Mouse (Mus musculus) neural tube, embryonic 15.5 days (tissue): ENCODE measurements around the gene Rnf187. TPM values are rescaled to one million over a fixed set of nuclear protein-coding genes. Genes with fewer than 3 reads are reported as not detected.
A peak's percentile ranks its signal among the peaks of the same experiment; 100 is the strongest.

Experiments
- ATAC-seq: fragments of 200-750 bp; cut with Nextera tagmentation; 2 replicates; pipeline ENCODE4 v1.8.0; 2017; ENCODE audit warnings: mild to moderate bottlenecking, moderate TSS enrichment, moderate library complexity; ENCODE audit not compliant: low FRiP score
- H3K27ac ChIP-seq: fragments of 300-500 bp; sonication (generic); replicated peaks from 2 replicates; pipeline ENCODE4 v1.5.1; 2015; ENCODE audit warnings: mild to moderate bottlenecking, inconsistent platforms
- H3K27me3 ChIP-seq: fragments of 300-500 bp; sonication (generic); replicated peaks from 2 replicates; pipeline ENCODE4 v1.6.1; 2015; ENCODE audit warnings: inconsistent platforms
- H3K36me3 ChIP-seq: fragments of 300-500 bp; sonication (generic); 2 replicates; pipeline ENCODE4 v1.6.1; 2015; ENCODE audit warnings: inconsistent platforms
- H3K4me1 ChIP-seq: fragments of 300-500 bp; sonication (generic); 2 replicates; pipeline ENCODE4 v1.6.1; 2015; ENCODE audit warnings: inconsistent platforms
- H3K4me2 ChIP-seq: fragments of 300-500 bp; sonication (generic); 2 replicates; pipeline ENCODE4 v1.6.1; 2015; ENCODE audit warnings: inconsistent platforms, mild to moderate bottlenecking, moderate library complexity
- H3K4me3 ChIP-seq: fragments of 300-500 bp; sonication (generic); replicated peaks from 2 replicates; pipeline ENCODE4 v1.5.1; 2015; ENCODE audit warnings: mild to moderate bottlenecking, inconsistent platforms
- H3K9ac ChIP-seq: fragments of 300-500 bp; sonication (generic); replicated peaks from 2 replicates; pipeline ENCODE4 v1.6.1; 2015; ENCODE audit warnings: mild to moderate bottlenecking, inconsistent platforms
- H3K9me3 ChIP-seq: fragments of 300-500 bp; sonication (generic); replicated peaks from 2 replicates; pipeline ENCODE4 v1.6.1; 2016; ENCODE audit warnings: inconsistent platforms
- WGBS: fragments of 180-500 bp; shearing (Covaris S2); methylation state at CpG from one replicate; pipeline ENCODE4 v1.1.7; 2015; ENCODE audit warnings: mixed read lengths; 5-methylcytosine and 5-hydroxymethylcytosine counted together
- polyA plus RNA-seq: library from polyadenylated mRNA; unstranded; fragments of >200 nt; fragmentation: Nextera tagmentation; extraction: Ambion mirVana; gene quantifications from 2 replicates; pipeline ENCODE4 v1.2.1, GENCODE M21; 2015

Rnf187 gene
- polyA plus RNA-seq, 1 experiment from 2014 or later: 636 TPM

DNA sequence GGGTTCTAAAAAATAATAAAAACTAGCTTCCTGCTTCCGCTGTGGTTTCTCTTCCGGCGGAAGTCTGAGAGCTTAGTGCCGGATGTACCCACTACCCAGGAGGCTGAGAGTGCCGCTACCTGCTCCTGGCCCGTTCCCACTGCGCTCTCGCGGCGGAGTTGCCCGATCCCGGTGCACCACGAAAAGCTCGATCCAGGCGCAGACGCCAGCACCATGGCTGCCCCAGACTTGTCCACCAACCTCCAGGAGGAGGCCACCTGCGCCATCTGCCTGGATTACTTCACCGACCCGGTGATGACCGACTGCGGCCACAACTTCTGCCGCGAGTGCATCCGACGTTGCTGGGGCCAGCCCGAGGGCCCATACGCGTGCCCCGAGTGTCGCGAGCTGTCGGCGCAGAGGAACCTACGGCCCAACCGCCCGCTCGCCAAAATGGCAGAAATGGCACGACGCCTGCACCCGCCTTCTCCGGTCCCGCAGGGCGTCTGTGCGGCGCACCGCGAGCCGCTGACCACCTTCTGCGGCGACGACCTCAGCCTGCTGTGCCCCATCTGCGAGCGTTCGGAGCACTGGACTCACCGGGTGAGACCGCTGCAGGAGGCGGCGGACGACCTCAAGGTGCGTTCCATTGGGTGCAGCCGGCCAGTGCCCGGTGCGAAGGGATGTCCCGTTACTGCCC lies 39.5 kb upstream of the Rnf187 start, which contains the start of gene Trim11:
Trim11 (plus strand) TSS at position 67 of the 679 bp plus-strand sequence.
- Histone ChIP-seq H3K9ac (peak within 1 kb of the TSS; percentile 74), H3K4me2 (peak within 1 kb of the TSS; percentile 100), H3K27me3 (no peaks in the 10 kb centered on the region), H3K4me1 (peaks cover 59% of the 10 kb centered on the region), H3K27ac (peak within 1 kb of the TSS; percentile 83), H3K4me3 (peak within 1 kb of the TSS; percentile 81), H3K9me3 (no peaks in the 10 kb centered on the region), H3K36me3 (peaks cover 19% of the 10 kb centered on the region)
- peak; percentile 79 for ATAC-seq
- under 1% methylated on average over 64 of the region's 64 CpGs for WGBS

DNA sequence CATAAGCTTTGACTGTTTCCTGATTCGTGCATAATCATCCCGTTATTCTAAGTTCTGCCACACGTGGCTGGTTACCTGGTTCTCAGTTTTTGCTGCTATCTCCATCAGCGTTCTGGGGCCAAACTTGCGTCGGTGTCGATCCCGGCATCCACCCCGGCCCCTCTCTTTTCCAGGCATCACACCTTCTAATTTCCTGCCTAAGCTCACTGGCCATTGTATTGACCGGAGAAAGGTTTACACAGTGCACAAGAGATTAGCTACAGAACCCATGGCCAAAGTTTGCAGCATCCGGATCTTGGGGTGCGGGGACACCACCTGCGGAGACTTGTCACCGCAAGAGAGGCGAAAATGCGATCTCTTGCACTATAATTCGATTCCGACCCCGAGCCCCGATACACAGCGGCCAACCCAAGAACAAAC lies 38.9 kb upstream of the Rnf187 start:
- peak overlapping the region; percentile 81 for H3K4me3 ChIP-seq
- H3K4me1 ChIP-seq: peaks cover 59% of the 10 kb centered on the region
- no peaks in the 10 kb centered on the region for H3K27me3 ChIP-seq
- peaks cover 14% of the 10 kb centered on the region for H3K36me3 ChIP-seq
- H3K9me3 ChIP-seq: no peaks in the 10 kb centered on the region
- peak overlapping the region; percentile 100 for H3K4me2 ChIP-seq
- H3K27ac ChIP-seq: peak overlapping the region; percentile 83
- peak; percentile 5; the same call in 1 of the 2 replicates for ATAC-seq
- under 1% methylated on average over 21 of the region's 21 CpGs for WGBS
- peak overlapping the region; percentile 74 for H3K9ac ChIP-seq

- H3K4me1 ChIP-seq: peaks cover 56% of the 10 kb centered on the region
- H3K9me3 ChIP-seq: no peaks in the 10 kb centered on the region
- peaks cover 10% of the 10 kb centered on the region for H3K36me3 ChIP-seq
- H3K4me2 ChIP-seq: peak overlapping the region; percentile 100
- peak overlapping the region; percentile 81 for H3K4me3 ChIP-seq
- peak overlapping the region; percentile 83 for H3K27ac ChIP-seq
- WGBS: under 1% methylated on average over 29 of the region's 29 CpGs
- H3K9ac ChIP-seq: peak overlapping the region; percentile 74
- H3K27me3 ChIP-seq: no peaks in the 10 kb centered on the region
- ATAC-seq: no peak
Observed at GRCm38 (mm10) chr11:58977150-58977549, 38.4 kb upstream of the Rnf187 start.

DNA sequence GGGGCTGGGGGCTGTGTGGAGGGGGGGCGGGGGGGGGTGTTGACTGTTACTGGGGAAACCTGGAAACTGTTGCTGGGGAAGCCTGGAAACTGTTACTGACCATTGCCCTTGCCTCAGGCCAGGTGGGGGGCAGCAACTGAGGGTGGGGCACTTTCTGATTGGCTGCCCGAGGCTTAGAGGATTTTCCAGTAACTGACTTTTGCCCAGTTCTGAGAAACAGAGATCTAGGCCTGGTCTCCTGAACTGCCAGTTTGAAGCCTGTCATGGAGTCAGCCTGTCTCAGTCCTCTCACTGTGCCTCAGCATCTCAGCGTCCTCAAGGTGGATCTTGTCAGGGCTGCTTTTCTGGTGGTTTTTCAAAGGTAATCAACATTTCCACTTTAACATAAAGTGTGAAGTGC lies 35.7 kb upstream of the Rnf187 start:
- Histone ChIP-seq H3K4me1 (peaks cover 29% of the 10 kb centered on the region), H3K36me3 (peaks cover 15% of the 10 kb centered on the region; the same call in 1 of the 2 replicates), H3K27me3 (no peaks in the 10 kb centered on the region), H3K27ac (no peak overlapping the region), H3K4me3 (no peak overlapping the region), H3K9me3 (no peaks in the 10 kb centered on the region), H3K4me2 (no peak overlapping the region), H3K9ac (no peak overlapping the region)
- no peak for ATAC-seq
- WGBS: 93% methylated on average over 3 of the region's 3 CpGs

- no peaks in the 10 kb centered on the region for H3K27me3 ChIP-seq
- H3K9me3 ChIP-seq: no peaks in the 10 kb centered on the region
- ATAC-seq: no peak
- H3K4me1 ChIP-seq: peaks cover 16% of the 10 kb centered on the region
- 97% methylated on average over 3 of the region's 3 CpGs for WGBS
- H3K36me3 ChIP-seq: peaks cover 15% of the 10 kb centered on the region; the same call in 1 of the 2 replicates
- no peak overlapping the region for H3K4me3 ChIP-seq
- H3K27ac ChIP-seq: no peak overlapping the region
- no peak overlapping the region for H3K4me2 ChIP-seq
- no peak overlapping the region for H3K9ac ChIP-seq
Observed at GRCm38 (mm10) chr11:58971796-58972195, 33.1 kb upstream of the Rnf187 start.

GRCm38 (mm10) chr11:58970831-58971530 lies 32.3 kb upstream of the Rnf187 start:
- no peaks in the 10 kb centered on the region for H3K9me3 ChIP-seq
- WGBS: 93% methylated on average over 21 of the region's 21 CpGs
- H3K36me3 ChIP-seq: peaks cover 15% of the 10 kb centered on the region; the same call in 1 of the 2 replicates
- no peak for ATAC-seq
- no peak overlapping the region for H3K4me3 ChIP-seq
- peaks cover 12% of the 10 kb centered on the region for H3K4me1 ChIP-seq
- no peaks in the 10 kb centered on the region for H3K27me3 ChIP-seq
- no peak overlapping the region for H3K9ac ChIP-seq
- H3K27ac ChIP-seq: no peak overlapping the region
- no peak overlapping the region for H3K4me2 ChIP-seq

DNA sequence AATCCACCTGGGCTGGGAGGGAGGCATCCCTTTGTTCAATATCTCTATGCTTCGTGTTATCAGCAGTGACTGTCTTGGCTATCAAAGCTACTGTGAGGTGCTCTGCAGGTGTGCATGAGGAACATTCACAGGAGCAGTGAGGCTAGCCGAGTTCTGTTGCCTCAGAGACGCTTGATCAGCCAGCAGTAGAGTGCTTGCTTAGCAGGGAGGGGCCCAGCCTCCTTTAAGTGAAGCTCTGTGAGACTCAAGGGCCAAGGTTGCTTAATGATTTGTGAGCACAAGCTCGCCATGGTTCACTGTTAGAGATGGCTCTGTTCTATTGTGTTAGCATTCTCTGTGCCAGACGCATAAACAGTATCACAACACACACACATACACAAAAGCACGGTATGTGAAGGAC lies 30.9 kb upstream of the Rnf187 start:
- Histone ChIP-seq H3K36me3 (peaks cover 13% of the 10 kb centered on the region; the same call in 1 of the 2 replicates), H3K9me3 (no peaks in the 10 kb centered on the region), H3K4me1 (peaks cover 8% of the 10 kb centered on the region), H3K9ac (no peak overlapping the region), H3K27ac (no peak overlapping the region), H3K4me2 (no peak overlapping the region), H3K4me3 (no peak overlapping the region), H3K27me3 (no peaks in the 10 kb centered on the region)
- no peak for ATAC-seq
- 82% methylated on average over 6 of the region's 6 CpGs for WGBS

DNA sequence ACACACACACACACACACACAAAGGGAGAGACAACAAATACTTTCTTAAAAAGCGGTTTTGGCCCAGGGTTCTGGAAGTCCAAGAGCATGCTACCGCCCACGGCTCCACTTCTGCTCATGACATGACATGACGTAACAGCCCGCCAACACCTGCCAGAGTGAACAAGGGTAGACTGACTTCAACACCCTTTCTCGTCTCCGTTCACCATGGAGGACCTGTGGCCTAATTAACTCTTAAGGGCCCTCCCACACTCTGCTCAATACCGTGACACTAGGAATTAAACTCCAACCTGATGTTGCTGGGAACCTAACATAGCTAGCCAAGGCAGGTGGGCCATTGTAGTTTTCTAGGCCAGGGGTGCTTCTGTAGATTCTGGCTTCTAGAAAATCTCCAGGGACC lies 30.3 kb upstream of the Rnf187 start:
- Histone ChIP-seq H3K9ac (no peak overlapping the region), H3K4me3 (no peak overlapping the region), H3K4me2 (no peak overlapping the region), H3K27ac (no peak overlapping the region), H3K4me1 (peaks cover 5% of the 10 kb centered on the region; the same call in 1 of the 2 replicates), H3K36me3 (peaks cover 9% of the 10 kb centered on the region; the same call in 1 of the 2 replicates), H3K9me3 (no peaks in the 10 kb centered on the region), H3K27me3 (no peaks in the 10 kb centered on the region)
- ATAC-seq: no peak
- 87% methylated on average over 8 of the region's 8 CpGs for WGBS

- Histone ChIP-seq H3K4me1 (peaks cover 7% of the 10 kb centered on the region), H3K4me3 (no peak overlapping the region), H3K9ac (no peak overlapping the region), H3K36me3 (peaks cover 9% of the 10 kb centered on the region; the same call in 1 of the 2 replicates), H3K9me3 (no peaks in the 10 kb centered on the region), H3K27ac (no peak overlapping the region), H3K4me2 (no peak overlapping the region), H3K27me3 (no peaks in the 10 kb centered on the region)
- 94% methylated on average over 7 of the region's 7 CpGs for WGBS
- no peak for ATAC-seq
Observed at GRCm38 (mm10) chr11:58968551-58968950, 29.8 kb upstream of the Rnf187 start.

DNA sequence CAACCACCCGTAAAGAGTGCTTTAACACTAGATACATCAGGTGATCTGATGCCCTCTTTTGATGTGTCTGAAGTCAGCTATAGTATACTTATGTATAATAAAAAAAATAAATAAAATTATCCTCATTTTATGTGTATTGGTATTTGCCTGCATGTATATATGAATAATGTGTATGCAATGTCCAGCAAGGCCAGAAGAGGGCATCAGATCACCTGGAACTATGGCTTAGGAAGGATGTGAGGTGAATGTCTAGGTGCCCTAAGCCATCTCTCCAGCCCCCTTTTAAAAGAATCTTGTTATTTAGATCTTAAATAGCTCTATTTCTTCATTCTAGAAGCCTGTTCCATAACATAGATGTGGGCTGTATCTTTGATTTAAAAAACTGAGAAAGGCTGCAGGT lies 28.6 kb upstream of the Rnf187 start:
- WGBS: 100% methylated on average over 1 of the region's 1 CpGs
- H3K36me3 ChIP-seq: peaks cover 9% of the 10 kb centered on the region; the same call in 1 of the 2 replicates
- H3K9me3 ChIP-seq: no peaks in the 10 kb centered on the region
- no peak overlapping the region for H3K4me2 ChIP-seq
- H3K27ac ChIP-seq: no peak overlapping the region
- no peak overlapping the region for H3K4me3 ChIP-seq
- H3K4me1 ChIP-seq: peaks cover 11% of the 10 kb centered on the region
- no peak for ATAC-seq
- no peaks in the 10 kb centered on the region for H3K27me3 ChIP-seq
- no peak overlapping the region for H3K9ac ChIP-seq

DNA sequence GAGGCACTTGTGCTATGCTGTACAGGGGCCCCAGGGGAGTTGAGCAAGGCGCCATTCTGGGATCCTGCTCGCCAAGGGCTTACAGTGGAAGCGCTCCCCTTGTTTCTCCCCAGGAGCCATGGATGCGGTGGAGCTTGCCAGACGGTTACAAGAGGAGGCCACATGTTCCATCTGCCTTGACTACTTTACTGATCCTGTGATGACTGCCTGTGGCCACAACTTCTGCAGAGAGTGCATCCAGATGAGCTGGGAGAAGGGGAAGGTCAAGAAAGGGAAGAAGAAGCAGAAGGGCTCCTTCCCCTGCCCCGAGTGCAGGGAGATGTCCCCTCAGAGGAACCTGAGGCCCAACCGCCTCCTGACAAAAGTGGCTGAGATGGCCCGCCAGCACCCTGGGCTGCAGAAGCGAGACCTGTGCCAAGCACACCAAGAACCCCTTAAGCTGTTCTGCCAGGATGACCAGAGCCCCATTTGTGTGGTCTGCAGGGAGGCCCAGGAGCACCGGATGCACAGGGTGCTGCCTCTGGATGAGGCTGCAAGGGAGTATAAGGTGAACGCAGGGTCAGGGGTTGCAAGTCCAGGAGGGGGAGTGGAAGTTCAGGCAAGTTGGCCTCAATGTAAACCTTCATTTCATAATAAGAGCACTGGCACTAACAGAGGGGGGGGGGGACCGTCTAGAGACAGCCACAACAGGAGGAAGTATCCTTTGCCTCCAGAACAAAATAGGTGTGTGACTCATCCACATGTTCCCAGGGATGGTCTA lies 26.5 kb upstream of the Rnf187 start:
- Histone ChIP-seq H3K9me3 (no peaks in the 10 kb centered on the region), H3K27me3 (no peaks in the 10 kb centered on the region), H3K4me2 (no peak overlapping the region), H3K4me3 (no peak overlapping the region), H3K4me1 (peaks cover 13% of the 10 kb centered on the region), H3K36me3 (peaks cover under 1% of the 10 kb centered on the region; the same call in 1 of the 2 replicates), H3K9ac (0 out of 2 replicates have a peak overlapping the region, but pooled peaks have one; percentile 5), H3K27ac (no peak overlapping the region)
- ATAC-seq: no peak
- 55% methylated on average over 12 of the region's 12 CpGs for WGBS
